Mouse (Mus musculus) layer of hippocampus, adult 9-11 months (tissue): Measurements from ENCODE around the gene Dnase1l2.
"Not testable (repeated sequence)": the region's sequence is repeated elsewhere in the genome, so short reads cannot be mapped to it uniquely, and the experiment has no call there.

ENCODE experiments used
- DNase-seq: peaks from one replicate; pipeline ENCODE4 v3.0.0; 2022

Dnase1l2 gene

GRCm38 (mm10) chr17:24427170-24427557 is 15.7 kb downstream of the Dnase1l2 start:
- DNase-seq: no peak

- peak; percentile 95 for DNase-seq
These were observed 16.3 kb downstream of the Dnase1l2 start, which contains the start of gene Eci1 for GRCm38 (mm10) chr17:24426471-24427169. Eci1 (plus strand) TSS chr17:24426641.

- no peak for DNase-seq
These were observed 17.0 kb downstream of the Dnase1l2 start for GRCm38 (mm10) chr17:24425905-24426304.

GRCm38 (mm10) chr17:24425326-24425725 is 17.6 kb downstream of the Dnase1l2 start:
- not testable (repeated sequence) for DNase-seq

GRCm38 (mm10) chr17:24424489-24424888 is 18.4 kb downstream of the Dnase1l2 start:
- DNase-seq: no peak

GRCm38 (mm10) chr17:24423114-24423513 is 19.8 kb downstream of the Dnase1l2 start:
- DNase-seq: no peak

- no peak for DNase-seq
These were observed 26.8 kb downstream of the Dnase1l2 start for GRCm38 (mm10) chr17:24416051-24416652.

GRCm38 (mm10) chr17:24415011-24415410 is 27.9 kb downstream of the Dnase1l2 start:
- no peak for DNase-seq

- DNase-seq: peak; percentile 94
These were observed 28.5 kb downstream of the Dnase1l2 start, which contains the start of gene Rnps1 for GRCm38 (mm10) chr17:24414230-24414976. Rnps1 (plus strand) TSS chr17:24414565.

GRCm38 (mm10) chr17:24413557-24414211 is 29.2 kb downstream of the Dnase1l2 start:
- no peak for DNase-seq

- no peak for DNase-seq
These were observed 35.6 kb downstream of the Dnase1l2 start for GRCm38 (mm10) chr17:24407116-24407803.

GRCm38 (mm10) chr17:24402371-24402770 is 40.5 kb downstream of the Dnase1l2 start:
- DNase-seq: peak; percentile 39

GRCm38 (mm10) chr17:24394456-24394855 is 48.4 kb downstream of the Dnase1l2 start:
- no peak for DNase-seq

GRCm38 (mm10) chr17:24393527-24393926 is 49.4 kb downstream of the Dnase1l2 start:
- no peak for DNase-seq

GRCm38 (mm10) chr17:24391149-24391548 is 51.8 kb downstream of the Dnase1l2 start:
- no peak for DNase-seq
